Mouse (Mus musculus) kidney, postnatal 4 days (tissue): ENCODE results near the gene Nmnat2.
A peak's percentile ranks its signal among the peaks of the same experiment; 100 is the strongest.

Source experiments
- DNase-seq, 2 experiments: peaks; one replicate each; pipeline ENCODE4 v3.0.0; 2021; ENCODE audit warnings: mixed read lengths in 2 of 2

The Nmnat2 gene

DNA sequence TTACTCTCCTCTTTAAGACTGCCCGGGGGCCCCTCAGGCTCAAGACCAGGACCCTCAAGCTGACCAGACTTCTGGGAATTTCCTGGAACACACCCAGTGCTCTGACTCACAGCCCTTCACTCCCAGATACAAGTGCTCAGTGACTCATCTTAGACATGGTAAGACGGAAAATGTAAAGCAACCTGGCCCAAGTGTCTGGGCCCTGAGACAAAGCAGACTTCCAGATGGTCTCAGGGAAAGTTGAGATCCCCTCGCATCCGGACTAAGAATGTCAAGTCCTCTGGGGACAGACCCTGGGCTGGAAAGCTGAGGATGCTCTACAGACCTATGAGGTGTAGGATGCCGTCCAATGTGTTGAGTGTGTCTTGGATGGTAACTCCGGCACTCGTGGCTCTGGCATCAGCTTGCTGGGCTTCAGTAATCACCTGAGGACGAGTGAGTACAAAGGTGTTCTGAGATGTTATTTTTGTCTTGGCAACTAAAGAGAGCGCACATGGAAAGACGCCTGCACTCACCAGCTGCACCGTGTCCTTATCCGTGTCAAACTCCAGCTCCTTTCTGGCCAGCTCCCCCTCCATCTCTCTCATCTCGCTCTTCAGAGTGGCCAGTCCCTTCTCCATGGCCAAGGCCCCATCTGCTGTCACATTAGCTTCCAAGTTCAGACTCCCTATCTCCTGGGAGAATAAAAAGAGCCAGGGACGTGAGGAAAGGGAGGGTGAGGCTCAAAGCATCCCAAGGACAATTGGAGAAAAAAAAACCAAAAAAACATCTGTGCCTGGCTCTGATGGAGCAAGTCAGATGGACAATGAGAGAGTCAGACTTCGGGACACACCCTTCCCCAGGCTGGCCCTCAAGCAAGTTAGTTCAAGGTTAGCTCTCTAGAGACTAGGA, 171.9 kb downstream of the Nmnat2 start:
- DNase-seq, result peak; percentile 37 to 56

DNA sequence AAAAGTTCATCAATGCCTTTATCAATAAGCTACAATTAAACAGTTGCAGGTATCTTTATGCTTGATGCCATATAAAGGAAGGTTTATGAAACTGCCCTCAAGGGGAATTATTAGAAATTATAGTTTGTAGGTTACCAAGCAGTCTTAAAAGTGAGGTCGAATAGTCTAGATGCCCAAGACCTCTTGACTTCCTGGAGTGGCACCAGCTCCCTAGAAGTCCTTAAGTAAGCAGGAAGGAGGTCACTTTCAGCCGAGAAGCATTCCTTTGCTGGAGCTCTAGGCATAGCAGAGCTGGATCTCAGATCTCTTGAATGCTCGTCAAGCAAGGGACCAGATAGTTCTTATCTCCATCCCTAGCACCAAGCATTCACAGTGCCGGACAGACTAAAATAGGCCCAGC, 172.8 kb downstream of the Nmnat2 start:
- no peak for DNase-seq

DNA sequence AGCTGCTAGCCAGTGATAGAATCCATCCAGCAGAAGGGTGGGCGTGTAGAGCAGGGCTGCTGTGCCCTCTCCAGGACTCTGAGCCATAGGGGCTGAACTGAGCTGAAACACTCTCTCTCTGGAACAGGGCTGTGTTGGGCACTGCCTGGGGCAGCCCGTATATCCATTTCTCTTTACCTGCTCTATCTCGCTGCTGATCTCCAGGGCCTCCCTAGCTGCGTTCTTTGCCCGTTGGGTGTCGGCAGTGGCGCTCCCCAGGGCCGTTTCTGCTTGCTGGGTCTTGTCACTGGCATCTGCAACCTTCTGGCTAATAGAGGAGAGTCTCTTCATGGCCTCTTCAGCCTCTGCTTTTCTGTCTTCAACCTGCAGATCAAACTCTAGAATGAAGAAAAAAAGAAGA, 174.0 kb downstream of the Nmnat2 start:
- no peak for DNase-seq

DNA sequence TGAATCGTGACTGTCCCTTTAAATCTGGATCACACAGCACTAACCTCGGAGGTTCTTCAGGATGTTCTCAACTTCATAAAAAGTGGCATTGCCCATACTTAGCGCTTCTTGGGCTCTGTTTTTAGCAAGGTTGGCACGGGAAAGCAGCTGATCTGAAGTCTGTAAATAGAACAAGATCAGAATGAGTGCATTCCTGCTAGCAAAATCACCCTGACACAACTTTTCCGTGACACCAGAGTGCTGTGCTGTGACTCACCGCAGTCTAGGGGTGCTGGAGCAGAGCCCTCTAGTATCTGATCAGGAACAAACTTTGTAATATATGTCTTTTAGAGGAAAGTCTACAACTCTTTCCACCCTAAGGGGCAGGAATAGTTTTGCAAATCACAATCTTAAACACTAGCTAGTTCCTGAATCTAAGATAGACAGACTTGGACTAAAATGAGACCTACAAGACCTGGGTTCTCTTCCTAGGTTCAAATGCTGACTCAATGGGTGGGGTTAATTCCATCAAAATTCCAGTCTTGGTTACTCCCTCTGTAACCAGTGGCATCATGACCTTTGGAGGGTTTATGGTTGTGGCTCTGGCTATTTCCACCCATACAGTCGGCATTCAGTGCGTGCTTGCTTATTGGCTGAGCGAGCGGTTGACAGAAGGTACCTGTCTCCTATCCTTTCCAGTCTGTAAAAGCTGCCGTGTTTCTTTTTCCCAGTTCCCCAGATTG, 175.4 kb downstream of the Nmnat2 start:
- no peak for DNase-seq

DNA sequence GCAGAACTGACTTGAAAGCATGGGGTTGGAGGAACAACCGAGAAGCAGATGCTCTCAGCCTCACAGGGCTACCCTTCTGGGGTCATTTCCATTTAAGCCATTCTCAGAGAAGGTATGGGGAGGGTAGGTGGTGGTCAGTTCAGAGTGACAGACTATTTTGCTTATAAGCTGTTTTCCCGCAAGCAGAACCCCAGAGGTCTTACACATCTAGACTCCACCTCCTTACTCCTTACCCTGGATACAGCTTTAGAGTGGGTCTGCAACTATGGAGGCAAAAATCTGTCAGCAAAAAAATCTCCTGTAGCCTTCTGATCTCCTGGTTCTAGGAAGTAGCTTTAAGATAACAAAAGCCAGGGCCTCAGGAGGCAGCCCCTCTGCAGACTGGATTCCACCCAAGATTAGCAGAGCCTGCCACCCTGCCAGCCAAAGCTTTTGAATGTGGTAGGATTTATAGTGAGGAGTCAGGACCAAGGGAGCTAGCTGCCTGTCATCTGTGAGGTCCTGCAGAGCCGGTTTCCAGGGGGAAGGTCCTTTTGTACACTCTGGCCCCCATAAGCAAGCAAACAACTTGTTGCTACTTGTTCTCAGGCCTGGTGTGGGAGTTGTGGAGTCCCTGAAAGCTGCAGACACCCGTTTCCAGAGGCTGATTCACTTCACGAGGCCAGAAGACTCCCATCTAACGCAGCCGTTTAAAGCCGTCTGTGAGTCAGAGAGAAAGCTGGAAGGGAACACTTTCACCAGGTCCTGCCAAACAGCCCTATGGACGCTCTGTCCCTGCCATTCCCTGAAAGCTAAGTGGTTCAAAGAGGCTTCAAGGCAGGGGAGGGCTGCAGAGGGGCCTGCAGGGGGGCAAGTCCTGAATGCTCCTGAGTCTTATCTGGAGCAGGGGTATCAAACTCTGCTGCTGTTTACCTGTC, 179.3 kb downstream of the Nmnat2 start:
- DNase-seq, result peak in 1 of 2 experiments; percentile 42

DNA sequence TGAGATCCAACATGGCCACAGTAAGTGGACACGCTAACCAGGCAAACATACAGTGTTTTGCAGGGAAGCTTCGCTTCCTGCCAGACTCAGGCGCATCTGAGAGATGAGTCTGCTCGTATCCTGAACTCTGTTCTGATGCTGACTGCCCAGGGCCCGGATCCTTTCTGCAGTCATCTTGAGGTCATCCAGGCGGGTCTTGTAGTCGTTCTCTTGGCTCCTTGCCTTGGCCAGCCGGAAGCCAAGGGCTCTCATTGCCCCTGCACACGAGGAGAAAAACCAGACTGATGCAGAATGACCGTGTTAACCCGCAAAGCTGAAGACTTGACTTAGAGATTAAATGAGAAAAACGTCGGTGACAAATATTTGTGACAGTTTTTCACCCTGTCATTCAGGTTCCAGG, 181.9 kb downstream of the Nmnat2 start:
- peak; percentile 32 to 54 for DNase-seq

DNA sequence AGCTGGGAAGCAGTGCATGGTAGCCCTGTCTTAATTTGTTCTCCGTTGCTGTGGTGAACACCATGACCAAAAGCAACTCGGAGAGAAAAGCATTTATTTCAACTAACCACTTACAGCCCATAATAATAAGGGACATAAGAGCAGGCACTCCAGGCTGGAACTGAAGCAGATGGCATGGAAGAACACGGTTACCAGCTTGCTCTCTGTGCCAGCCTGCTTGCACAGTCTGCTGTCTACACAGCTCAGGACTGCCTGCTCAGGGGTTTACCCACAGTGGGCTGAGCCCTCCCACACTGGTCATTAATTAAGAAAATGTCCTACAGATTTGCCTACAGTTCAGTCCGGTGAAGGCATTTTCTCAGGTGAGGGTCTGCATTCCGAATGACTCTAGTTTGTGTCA, 183.7 kb downstream of the Nmnat2 start:
- no peak for DNase-seq

DNA sequence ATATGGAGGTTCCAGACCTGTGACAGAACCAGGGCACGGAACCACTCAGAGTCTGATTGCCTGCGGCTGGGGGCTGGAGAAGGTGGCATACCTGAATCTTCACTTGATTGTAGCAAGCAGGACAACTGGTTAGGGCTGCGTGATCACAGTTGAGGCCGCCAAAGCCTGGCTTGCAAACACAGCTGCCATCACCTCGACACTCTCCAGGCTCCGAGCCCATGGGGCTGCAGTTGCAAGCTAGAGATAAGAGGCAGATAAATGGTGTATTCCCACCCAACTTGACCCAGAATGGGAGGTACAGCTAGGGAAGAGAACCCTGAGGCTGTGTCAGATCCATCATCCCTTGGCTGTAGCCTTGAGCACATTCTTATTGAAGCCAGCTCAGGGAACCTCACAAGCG, 184.8 kb downstream of the Nmnat2 start:
- no peak for DNase-seq

DNA sequence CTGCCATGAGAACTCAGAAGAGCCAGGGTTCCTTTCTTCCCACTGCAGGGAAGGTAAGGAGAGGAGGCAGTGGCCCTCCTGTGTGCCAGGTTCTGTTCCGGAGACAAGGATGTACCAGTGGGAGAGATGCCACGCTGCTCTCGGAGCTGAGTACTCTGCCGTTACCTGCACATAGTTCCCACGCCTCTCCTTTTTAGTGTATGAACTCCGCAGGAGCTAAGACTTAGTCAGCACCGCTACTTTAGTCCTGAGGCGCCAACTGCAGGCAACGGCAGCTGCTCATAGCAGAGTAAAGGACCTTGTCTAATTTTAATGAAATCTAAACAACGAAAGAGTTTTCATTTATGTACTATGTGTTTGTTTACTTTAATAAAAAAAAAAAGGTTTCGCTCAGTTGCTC, 185.5 kb downstream of the Nmnat2 start:
- no peak for DNase-seq

DNA sequence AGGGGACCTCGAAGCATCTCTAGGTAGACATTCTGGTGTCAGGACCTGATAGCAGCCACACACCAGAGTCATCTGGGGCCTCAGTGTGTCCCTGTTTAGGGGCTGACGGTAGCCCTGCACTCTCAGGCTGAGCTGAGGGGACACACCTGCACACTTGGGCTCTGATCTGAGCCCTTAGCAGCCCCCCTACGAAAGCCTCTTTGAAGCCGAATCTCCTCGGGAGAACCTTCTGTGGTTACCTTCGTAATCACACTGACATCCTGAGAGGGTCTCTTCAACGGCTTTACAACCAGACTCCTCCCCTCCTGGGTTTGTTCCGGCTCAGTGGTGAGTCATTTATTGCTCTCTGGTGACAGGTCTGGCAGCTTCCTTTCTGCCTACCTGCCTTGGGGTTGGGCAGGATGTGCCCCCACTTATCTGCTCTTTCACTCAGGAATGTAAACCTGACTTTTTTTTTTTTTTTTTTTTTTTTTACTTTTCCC, 186.0 kb downstream of the Nmnat2 start:
- DNase-seq, result peak; percentile 42 to 54

DNA sequence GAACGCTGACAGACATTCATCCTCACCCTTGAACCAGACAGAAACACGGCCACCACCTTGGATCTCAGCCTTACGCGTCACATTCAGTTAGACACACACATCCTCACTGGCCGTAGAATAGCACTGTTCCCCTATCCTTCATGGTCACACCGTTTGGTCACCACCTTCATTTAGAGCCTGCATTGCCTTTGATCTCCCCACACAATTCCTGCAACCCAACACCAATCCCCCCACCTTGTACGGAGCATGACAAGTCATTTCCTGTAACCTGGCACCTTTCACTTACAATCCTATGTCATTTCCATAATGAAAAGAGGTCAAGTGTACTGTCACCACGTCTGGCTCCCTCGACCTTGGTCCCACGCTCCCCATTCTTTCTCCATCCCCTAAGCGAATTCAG, 189.2 kb downstream of the Nmnat2 start:
- DNase-seq, result no peak

DNA sequence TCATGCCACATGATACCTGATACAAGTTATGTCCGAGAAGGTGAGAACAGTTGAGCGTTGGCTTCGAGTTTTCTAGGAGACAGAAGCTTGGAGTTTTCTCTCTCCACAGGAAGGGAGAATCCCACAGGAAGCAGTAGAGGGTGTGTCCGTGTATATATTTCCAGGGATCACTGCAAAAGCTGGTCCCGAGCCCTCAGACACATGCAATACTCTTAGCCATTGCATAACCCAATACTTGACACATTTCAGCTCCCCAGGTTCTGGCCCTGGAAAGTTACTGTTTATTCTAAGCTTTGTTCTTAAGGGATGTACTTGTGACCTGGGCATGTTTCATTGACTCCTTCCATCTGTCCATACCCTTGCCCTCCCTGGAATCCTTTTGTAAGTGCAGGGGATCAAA, 191.0 kb downstream of the Nmnat2 start:
- no peak for DNase-seq

DNA sequence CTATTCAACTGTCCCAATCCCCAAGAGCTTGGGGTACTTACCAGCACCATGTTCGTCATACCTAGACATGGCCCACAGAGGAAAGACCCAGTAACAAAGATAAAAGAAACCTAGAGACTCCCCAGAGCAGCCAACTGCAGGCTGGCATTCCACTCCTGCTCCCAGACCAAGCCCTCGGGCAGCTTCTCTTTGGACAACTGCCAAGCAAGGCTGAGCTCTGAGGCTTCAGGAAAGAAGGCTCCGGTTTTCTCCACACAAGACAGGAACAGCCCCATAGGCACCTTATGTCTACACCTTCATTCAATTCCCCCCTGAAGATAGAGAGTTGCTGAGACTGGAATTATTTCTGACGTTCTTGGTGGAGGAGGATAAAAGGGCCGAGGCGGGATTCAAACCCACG, 197.8 kb downstream of the Nmnat2 start:
- DNase-seq, result peak; percentile 53 to 69

DNA sequence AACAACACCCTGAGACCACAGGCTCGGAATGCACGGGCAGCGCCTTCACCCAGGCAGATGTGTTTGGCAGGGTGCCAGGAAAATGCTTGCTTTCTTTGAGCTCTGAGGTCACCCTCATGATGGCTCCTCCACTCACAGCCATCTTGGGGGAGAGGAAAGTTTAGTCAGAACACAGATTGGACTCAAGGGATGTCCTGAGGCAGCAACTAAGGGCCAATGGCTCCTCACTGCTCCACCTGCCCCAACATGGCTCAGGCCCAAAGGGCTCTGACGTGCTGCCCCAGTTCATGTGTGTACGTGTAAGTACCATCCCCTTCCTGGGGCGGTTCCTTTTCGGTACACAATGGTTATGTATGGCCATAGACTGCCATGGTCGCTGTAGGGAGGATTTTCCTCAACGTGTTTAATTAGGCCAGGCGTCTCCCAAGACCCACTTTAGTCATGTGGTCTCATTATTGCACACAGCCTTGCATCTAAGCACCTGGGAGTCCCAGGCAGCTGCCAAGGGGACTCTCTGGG, 198.9 kb downstream of the Nmnat2 start:
- DNase-seq, result peak; percentile 58 to 68

DNA sequence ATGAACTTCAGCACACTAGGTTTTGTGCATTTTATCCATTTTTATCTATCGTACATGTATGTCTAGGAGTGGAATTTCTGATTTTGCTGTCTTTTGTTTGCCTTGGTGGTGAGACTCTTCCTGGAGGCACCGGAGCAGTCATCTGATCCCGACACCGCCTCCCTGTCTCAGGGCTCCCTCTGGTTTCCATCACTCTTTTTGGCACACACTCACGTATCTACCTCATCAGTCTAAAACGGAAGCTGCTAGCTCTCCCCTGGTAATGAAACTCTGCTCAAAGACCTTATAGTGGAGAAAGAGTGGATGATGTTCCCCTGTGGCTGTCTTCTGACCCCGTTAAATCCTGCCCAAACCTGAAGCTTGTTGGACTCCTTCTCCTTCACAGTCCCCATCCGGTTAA, 200.6 kb downstream of the Nmnat2 start:
- no peak for DNase-seq

DNA sequence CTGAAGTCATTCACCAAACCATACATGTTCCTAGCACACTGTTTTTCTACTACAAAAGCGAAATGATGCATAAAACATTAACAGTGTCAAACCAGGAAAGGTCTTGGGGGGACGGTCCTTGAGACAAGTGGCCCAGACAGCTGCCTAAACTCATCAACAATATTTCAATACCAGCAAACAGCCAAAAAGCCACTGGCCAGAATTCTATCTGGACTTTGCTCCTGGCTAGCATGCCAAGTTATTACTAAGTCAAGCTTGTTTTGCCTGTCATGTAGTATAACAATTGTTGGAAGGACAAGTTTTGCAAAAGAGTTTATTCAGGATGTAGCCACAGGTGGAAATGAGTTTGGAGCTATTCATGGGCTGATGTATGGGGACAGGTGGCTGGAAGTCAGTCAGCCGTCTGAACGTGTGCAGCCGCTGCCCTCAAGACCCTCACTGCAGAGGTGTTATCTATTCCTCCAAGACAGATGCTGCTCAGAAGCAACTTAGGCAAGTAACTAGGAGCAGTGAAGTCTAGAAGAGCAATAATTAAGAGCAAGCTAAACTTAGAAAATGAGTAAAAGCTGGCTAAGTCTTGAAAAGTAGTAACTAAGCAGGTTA, 202.3 kb downstream of the Nmnat2 start:
- no peak for DNase-seq

DNA sequence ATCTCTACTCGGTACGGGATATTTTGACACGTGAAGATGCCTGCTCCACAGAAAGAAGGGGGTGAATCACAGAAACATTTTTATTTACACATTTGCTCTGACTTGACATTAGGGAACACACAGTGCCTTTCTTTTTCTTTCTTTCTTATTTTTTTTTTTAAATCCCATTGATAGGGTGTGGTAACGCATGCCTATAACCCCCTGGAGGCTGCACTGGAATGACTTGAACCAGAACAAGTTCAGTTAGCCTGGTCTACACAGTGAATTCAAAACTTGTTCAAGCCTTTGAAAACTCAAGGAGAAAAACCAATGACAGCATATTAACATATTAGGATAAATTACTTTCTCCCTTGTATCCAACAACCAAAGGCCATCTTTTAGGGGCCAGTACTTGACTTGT, 204.3 kb downstream of the Nmnat2 start:
- no peak for DNase-seq

DNA sequence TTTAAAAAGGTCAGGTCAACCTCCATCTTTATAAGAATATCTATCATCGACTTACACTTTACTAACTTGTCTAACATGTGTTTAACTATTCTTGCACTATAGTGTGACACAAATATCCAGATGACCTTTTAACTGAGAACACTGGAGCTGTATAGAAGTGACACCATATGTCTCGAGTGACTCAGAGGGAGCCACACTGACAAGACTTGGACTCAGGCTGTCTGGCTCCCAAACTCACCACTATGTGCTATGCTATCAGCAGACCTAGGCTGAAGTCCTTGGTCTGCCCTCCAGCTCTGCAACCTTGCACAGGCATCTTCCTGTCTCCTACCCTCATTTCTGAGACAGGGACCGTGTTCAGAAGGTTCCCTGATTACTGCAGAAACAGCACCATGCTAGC, 209.0 kb downstream of the Nmnat2 start:
- DNase-seq, result no peak

DNA sequence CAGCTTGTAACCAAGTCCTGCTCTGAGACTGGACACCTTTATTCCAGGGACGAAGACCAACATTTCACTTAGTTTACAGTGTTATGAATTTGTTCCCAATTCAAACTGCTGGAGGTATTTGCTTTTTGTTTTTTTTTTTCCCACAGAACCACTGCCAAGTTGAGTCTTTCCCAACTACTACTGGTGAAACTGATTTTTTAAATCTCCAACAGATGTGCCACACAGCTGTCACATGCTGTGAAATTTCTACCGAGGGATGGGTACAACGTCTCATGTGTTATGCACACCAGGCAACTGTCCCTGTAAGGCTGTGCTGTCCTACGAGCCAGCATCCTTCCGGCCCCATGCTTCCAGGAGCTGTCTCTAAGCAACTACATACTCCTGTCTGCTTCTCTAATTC, 213.5 kb downstream of the Nmnat2 start:
- no peak for DNase-seq
